Mouse (Mus musculus): ENCODE data around the gene Ppp2r5e. TPM values are rescaled to one million over a fixed set of nuclear protein-coding genes. Genes with fewer than 3 reads are reported as not detected.
A peak's percentile ranks its signal among the peaks of the same experiment; 100 is the strongest.

The Ppp2r5e gene
- polyA plus RNA-seq, 1 experiment from 2014 or later: 22.5 TPM

DNA sequence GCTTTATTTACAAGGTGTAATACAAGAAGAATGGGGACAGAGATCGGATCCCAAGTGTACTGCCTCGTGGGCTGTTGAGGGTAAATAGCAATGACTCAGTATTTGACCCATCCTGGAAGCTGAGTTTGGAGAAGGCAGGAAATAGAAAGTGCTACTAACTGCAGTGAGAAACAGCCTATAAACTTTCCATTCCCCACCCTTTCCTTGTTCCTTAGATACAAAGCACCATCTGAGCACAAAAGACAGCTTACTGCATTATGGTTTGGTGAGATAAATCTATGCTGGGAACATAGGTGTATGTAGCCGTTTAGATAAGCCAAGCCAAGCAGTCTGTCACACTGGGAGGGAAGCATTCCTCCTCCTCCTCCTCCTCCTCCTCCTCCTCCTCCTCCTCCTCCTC, 26.8 kb upstream of the Ppp2r5e start:
- ATAC-seq (ENCODE audit: insufficient read depth, low FRiP score, low TSS enrichment): no peak
- Histone ChIP-seq H3K9me3 (ENCODE audit: control insufficient read depth, low read length) (0 out of 2 replicates have a peak, but pooled peaks cover 2% of the 10 kb centered on the region), H3K9ac (ENCODE audit: low read length) (no peak overlapping the region), H3K4me1 (ENCODE audit: control insufficient read depth, insufficient read depth, low read length) (no peaks in the 10 kb centered on the region), H3K27me3 (ENCODE audit: control insufficient read depth, insufficient read depth, low read length) (no peaks in the 10 kb centered on the region), H3K4me3 (ENCODE audit: low read depth, low read length) (no peak overlapping the region), H3K27ac (ENCODE audit: low read depth, low read length) (no peak overlapping the region), H3K4me2 (ENCODE audit: low read depth) (no peak overlapping the region), H3K36me3 (ENCODE audit: control insufficient read depth, insufficient read depth, low read length) (no peaks in the 10 kb centered on the region)
- DNase-seq (ENCODE audit: low spot score): no peak
- 79% methylated on average over 3 of the region's 3 CpGs for whole genome bisulfite sequencing

DNA sequence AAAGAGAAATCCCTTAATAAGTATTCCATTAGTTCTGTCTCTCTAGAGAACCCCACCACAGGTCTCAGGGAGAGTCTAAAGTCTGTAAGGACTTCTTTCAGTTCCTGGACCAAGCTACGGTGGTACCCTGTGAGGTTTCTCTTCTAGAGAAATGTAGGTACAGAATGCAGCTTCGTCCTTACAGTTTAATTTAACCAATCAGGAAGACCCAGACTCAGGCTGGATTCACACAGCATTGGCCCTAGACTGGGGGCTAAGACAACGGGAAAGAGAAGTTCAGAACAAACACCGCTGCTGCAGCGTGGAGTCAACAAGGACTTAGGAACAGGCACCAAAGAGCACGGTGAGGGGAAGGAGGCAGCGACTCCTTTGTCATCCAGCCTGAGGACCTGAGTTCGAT, 20.8 kb upstream of the Ppp2r5e start:
- WGBS: 64% methylated on average over 8 of the region's 8 CpGs
- ATAC-seq (ENCODE audit: insufficient read depth, low FRiP score, low TSS enrichment): no peak
- H3K4me2 ChIP-seq (ENCODE audit: low read depth): no peak overlapping the region

DNA sequence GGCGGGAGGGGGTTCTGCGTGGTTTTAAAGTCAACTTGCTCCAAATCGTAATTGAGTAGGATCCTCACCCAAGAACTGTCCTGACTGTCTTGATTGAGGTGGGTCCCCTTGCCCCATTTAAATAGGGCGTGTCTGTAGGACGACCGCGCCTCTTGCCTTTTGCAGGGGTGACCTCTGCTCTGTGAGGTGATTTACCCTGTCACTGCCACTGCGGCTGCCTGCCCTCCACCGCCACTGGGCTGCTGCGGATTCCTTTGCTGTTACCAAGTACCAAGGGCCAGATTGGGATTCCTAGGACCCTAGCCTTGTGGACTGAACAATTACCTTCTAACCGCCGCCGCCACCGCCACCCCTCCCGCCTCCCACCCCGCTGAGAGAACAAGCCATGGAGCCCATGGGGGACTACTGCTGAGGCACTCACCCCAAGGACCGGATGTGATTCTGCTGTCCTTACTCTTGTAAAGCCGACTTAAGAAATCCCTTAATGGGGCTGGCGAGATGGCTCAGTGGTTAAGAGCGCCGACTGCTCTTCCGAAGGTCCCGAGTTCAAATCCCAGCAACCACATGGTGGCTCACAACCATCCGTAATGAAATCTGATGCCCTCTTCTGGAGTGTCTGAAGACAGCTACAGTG, 20.2 kb upstream of the Ppp2r5e start:
- Histone ChIP-seq H3K4me3 (ENCODE audit: low read depth, low read length) (no peak overlapping the region), H3K4me1 (ENCODE audit: control insufficient read depth, insufficient read depth, low read length) (no peaks in the 10 kb centered on the region), H3K9ac (ENCODE audit: low read length) (peak overlapping the region; percentile 18; the same call in 1 of the 2 replicates), H3K27me3 (ENCODE audit: control insufficient read depth, insufficient read depth, low read length) (no peaks in the 10 kb centered on the region), H3K36me3 (ENCODE audit: control insufficient read depth, insufficient read depth, low read length) (no peaks in the 10 kb centered on the region), H3K9me3 (ENCODE audit: control insufficient read depth, low read length) (no peaks in the 10 kb centered on the region), H3K4me2 (ENCODE audit: low read depth) (peak overlapping the region; percentile 27), H3K27ac (ENCODE audit: low read depth, low read length) (no peak overlapping the region)
- 8% methylated on average over 23 of the region's 24 CpGs for WGBS
- peak; percentile 24 for DNase-seq (ENCODE audit: low spot score)
- ATAC-seq (ENCODE audit: insufficient read depth, low FRiP score, low TSS enrichment): no peak; the same call in 1 of the 2 replicates

More for the DNA sequence above, 20.8 kb upstream of the Ppp2r5e start:
- Histone ChIP-seq H3K4me1 (ENCODE audit: control insufficient read depth, insufficient read depth, low read length) (no peaks in the 10 kb centered on the region), H3K27ac (ENCODE audit: low read depth, low read length) (no peak overlapping the region), H3K36me3 (ENCODE audit: control insufficient read depth, insufficient read depth, low read length) (no peaks in the 10 kb centered on the region), H3K4me3 (ENCODE audit: low read depth, low read length) (no peak overlapping the region), H3K9me3 (ENCODE audit: control insufficient read depth, low read length) (0 out of 2 replicates have a peak, but pooled peaks cover under 1% of the 10 kb centered on the region), H3K9ac (ENCODE audit: low read length) (no peak overlapping the region), H3K27me3 (ENCODE audit: control insufficient read depth, insufficient read depth, low read length) (no peaks in the 10 kb centered on the region)
- DNase-seq (ENCODE audit: low spot score): no peak

DNA sequence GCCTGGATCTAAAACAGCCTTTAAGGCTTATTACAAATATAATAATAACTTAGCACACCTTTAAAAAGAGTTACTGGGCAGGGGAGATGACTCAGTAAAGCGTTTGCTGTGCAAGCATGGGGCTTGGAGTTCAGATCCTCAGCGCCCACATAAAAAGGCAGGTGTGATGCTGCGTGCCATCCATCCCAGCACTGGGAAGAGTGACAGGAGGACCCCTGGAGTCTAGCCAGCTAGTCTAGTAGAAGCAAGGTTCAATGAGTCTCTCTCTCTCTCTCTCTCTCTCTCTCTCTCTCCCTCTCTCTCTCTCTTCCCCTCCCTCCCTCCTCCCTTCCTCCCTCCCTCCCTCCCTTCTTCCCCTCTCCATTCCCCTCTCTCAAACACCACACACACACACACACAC, 19.5 kb upstream of the Ppp2r5e start:
- H3K4me1 ChIP-seq (ENCODE audit: control insufficient read depth, insufficient read depth, low read length): no peaks in the 10 kb centered on the region
- H3K27ac ChIP-seq (ENCODE audit: low read depth, low read length): no peak overlapping the region
- 51% methylated on average over 3 of the region's 3 CpGs for WGBS
- H3K9me3 ChIP-seq (ENCODE audit: control insufficient read depth, low read length): no peaks in the 10 kb centered on the region
- no peaks in the 10 kb centered on the region for H3K36me3 ChIP-seq (ENCODE audit: control insufficient read depth, insufficient read depth, low read length)
- ATAC-seq (ENCODE audit: insufficient read depth, low FRiP score, low TSS enrichment) (no peak), DNase-seq (ENCODE audit: low spot score) (no peak)
- no peak overlapping the region for H3K4me2 ChIP-seq (ENCODE audit: low read depth)
- H3K27me3 ChIP-seq (ENCODE audit: control insufficient read depth, insufficient read depth, low read length): no peaks in the 10 kb centered on the region
- H3K4me3 ChIP-seq (ENCODE audit: low read depth, low read length): no peak overlapping the region
- H3K9ac ChIP-seq (ENCODE audit: low read length): no peak overlapping the region

DNA sequence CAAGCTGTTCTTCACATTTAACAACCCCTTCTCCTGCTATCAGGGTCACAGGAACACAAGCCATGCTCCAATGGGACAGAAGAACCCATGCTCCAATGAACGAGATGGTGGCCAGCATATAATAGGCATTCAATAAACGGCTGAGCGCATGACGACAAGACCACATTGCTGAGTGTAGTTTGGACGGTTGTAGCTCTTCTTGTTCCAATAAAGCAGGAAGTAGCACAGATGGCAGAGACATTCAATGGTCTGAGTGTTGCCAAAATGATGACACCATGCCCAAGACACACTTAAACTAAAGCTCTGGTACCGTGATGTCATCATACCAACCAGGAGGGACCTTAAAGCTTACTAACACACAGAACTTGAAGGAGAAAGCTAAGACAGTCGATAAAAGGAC, 16.7 kb upstream of the Ppp2r5e start:
- Histone ChIP-seq H3K36me3 (ENCODE audit: control insufficient read depth, insufficient read depth, low read length) (no peaks in the 10 kb centered on the region), H3K4me2 (ENCODE audit: low read depth) (no peak overlapping the region), H3K9me3 (ENCODE audit: control insufficient read depth, low read length) (no peaks in the 10 kb centered on the region), H3K27ac (ENCODE audit: low read depth, low read length) (no peak overlapping the region), H3K4me1 (ENCODE audit: control insufficient read depth, insufficient read depth, low read length) (no peaks in the 10 kb centered on the region), H3K27me3 (ENCODE audit: control insufficient read depth, insufficient read depth, low read length) (no peaks in the 10 kb centered on the region), H3K9ac (ENCODE audit: low read length) (no peak overlapping the region), H3K4me3 (ENCODE audit: low read depth, low read length) (no peak overlapping the region)
- DNase-seq (ENCODE audit: low spot score) (no peak), ATAC-seq (ENCODE audit: insufficient read depth, low FRiP score, low TSS enrichment) (no peak)
- WGBS: 84% methylated on average over 7 of the region's 7 CpGs

DNA sequence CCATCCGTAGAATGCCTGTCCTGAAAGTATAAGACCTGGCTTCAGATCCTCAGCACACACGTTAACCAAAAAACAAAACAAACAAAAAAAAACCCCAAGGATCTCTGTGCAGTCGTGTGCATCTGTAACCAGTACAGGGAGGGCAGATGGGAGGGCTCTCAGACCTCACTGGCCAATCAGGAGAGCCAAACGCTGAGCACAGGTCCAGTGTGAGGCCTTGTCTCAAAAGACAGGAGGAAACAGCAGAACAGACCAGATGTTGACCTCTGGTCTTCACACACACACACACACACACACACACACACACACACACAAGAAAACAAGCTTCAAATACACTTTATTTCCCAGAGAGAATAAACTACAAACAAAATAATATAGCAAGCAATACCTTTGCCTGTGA, 3.4 kb upstream of the Ppp2r5e start:
- no peak overlapping the region for H3K27ac ChIP-seq (ENCODE audit: low read depth, low read length)
- no peaks in the 10 kb centered on the region for H3K27me3 ChIP-seq (ENCODE audit: control insufficient read depth, insufficient read depth, low read length)
- H3K9me3 ChIP-seq (ENCODE audit: control insufficient read depth, low read length): no peaks in the 10 kb centered on the region
- H3K36me3 ChIP-seq (ENCODE audit: control insufficient read depth, insufficient read depth, low read length): no peaks in the 10 kb centered on the region
- no peak overlapping the region for H3K9ac ChIP-seq (ENCODE audit: low read length)
- WGBS: 22% methylated on average over 4 of the region's 4 CpGs
- H3K4me3 ChIP-seq (ENCODE audit: low read depth, low read length): no peak overlapping the region
- H3K4me2 ChIP-seq (ENCODE audit: low read depth): no peak overlapping the region
- peaks cover under 1% of the 10 kb centered on the region; the same call in 1 of the 2 replicates for H3K4me1 ChIP-seq (ENCODE audit: control insufficient read depth, insufficient read depth, low read length)
- DNase-seq (ENCODE audit: low spot score) (peak; percentile 45), ATAC-seq (ENCODE audit: insufficient read depth, low FRiP score, low TSS enrichment) (no peak)

DNA sequence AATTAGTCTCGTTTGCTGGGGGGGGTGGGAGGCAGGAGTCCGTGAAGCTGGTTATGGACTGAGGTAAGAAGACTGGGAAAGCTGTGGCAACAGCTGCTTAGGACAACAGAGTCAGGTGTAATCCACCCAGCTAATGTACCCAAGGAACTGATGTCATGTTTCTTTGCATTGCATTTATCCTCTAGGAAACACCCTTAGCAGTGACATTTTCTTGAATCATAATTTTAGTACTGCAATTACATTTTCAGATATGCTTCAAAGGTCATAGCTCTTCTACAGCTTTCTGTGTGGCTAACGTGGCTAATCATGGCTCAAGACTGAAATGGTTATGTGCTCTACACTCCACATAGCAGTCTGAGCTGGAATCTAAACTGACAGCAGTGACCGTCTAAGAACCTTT, 2.9 kb upstream of the Ppp2r5e start:
- Histone ChIP-seq H3K27ac (ENCODE audit: low read depth, low read length) (no peak overlapping the region), H3K9ac (ENCODE audit: low read length) (no peak overlapping the region), H3K36me3 (ENCODE audit: control insufficient read depth, insufficient read depth, low read length) (no peaks in the 10 kb centered on the region), H3K9me3 (ENCODE audit: control insufficient read depth, low read length) (no peaks in the 10 kb centered on the region), H3K4me1 (ENCODE audit: control insufficient read depth, insufficient read depth, low read length) (peaks cover 4% of the 10 kb centered on the region; the same call in 1 of the 2 replicates), H3K4me2 (ENCODE audit: low read depth) (no peak overlapping the region), H3K4me3 (ENCODE audit: low read depth, low read length) (no peak overlapping the region), H3K27me3 (ENCODE audit: control insufficient read depth, insufficient read depth, low read length) (no peaks in the 10 kb centered on the region)
- DNase-seq (ENCODE audit: low spot score) (no peak), ATAC-seq (ENCODE audit: insufficient read depth, low FRiP score, low TSS enrichment) (no peak)
- WGBS: 76% methylated on average over 4 of the region's 4 CpGs

DNA sequence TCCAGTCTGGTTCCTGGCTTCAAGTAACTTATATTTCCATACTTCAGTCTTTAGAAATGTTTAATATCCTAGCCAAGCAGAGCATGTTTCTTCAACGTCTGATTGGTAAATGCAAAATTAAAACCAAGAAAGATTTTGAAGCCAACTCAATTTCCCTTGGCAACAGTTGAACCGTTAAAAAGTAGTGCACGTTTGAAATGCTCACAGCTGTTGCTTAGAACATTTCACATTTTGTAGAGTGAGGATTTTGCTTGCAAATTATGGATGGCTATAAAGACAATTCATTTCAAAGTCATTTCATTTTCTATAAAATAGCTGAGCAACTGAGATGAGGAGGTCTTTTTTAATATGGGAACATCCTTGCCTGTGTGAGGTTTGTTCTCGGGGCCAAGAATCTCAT, 1.7 kb upstream of the Ppp2r5e start:
- Histone ChIP-seq H3K27me3 (ENCODE audit: control insufficient read depth, insufficient read depth, low read length) (no peaks in the 10 kb centered on the region), H3K4me3 (ENCODE audit: low read depth, low read length) (no peak overlapping the region), H3K9ac (ENCODE audit: low read length) (no peak overlapping the region), H3K4me2 (ENCODE audit: low read depth) (no peak overlapping the region), H3K9me3 (ENCODE audit: control insufficient read depth, low read length) (no peaks in the 10 kb centered on the region), H3K4me1 (ENCODE audit: control insufficient read depth, insufficient read depth, low read length) (peaks cover 4% of the 10 kb centered on the region; the same call in 1 of the 2 replicates), H3K27ac (ENCODE audit: low read depth, low read length) (no peak overlapping the region), H3K36me3 (ENCODE audit: control insufficient read depth, insufficient read depth, low read length) (0 out of 2 replicates have a peak, but pooled peaks cover 2% of the 10 kb centered on the region)
- DNase-seq (ENCODE audit: low spot score) (no peak), ATAC-seq (ENCODE audit: insufficient read depth, low FRiP score, low TSS enrichment) (no peak)
- WGBS: 87% methylated on average over 4 of the region's 4 CpGs

Measured in neural tube, embryonic 11.5 days (tissue).